Mouse (Mus musculus): Measurements from ENCODE around the gene Dpagt1.
"Not testable (repeated sequence)": the region's sequence is repeated elsewhere in the genome, so short reads cannot be mapped to it uniquely, and the experiment has no call there.

The Dpagt1 gene

GRCm38 (mm10) chr9:44325768-44326370 lies at the start of gene Dpagt1:
Gene Dpagt1 (plus strand): TSS chr9:44326019.
- DNase-seq, result no peak

GRCm38 (mm10) chr9:44283183-44283582 lies 42.6 kb upstream of the Dpagt1 start:
- no peak for DNase-seq

- no peak for DNase-seq
These were observed 39.5 kb upstream of the Dpagt1 start for GRCm38 (mm10) chr9:44286256-44286850.

GRCm38 (mm10) chr9:44287003-44287400 lies 38.8 kb upstream of the Dpagt1 start:
- no peak for DNase-seq

GRCm38 (mm10) chr9:44287401-44288075 lies 38.3 kb upstream of the Dpagt1 start:
- DNase-seq, result peak; percentile 24

GRCm38 (mm10) chr9:44288076-44288958 lies 37.5 kb upstream of the Dpagt1 start, which contains the start of gene Abcg4:
Gene Abcg4 (minus strand): TSS chr9:44288615.
- DNase-seq, result peak; percentile 50

GRCm38 (mm10) chr9:44288959-44289291 lies 36.9 kb upstream of the Dpagt1 start:
- no peak for DNase-seq

GRCm38 (mm10) chr9:44292490-44292889 lies 33.3 kb upstream of the Dpagt1 start:
- DNase-seq, result peak; percentile 73

GRCm38 (mm10) chr9:44300001-44300400 lies 25.8 kb upstream of the Dpagt1 start:
- not testable (repeated sequence) for DNase-seq

- DNase-seq, result peak; percentile 99
These were observed 20.2 kb upstream of the Dpagt1 start, which contains the start of gene Hinfp for GRCm38 (mm10) chr9:44305466-44306079. Gene Hinfp (minus strand): TSS chr9:44305671.

- no peak for DNase-seq
These were observed 19.3 kb upstream of the Dpagt1 start for GRCm38 (mm10) chr9:44306532-44306931.

GRCm38 (mm10) chr9:44307248-44307647 lies 18.6 kb upstream of the Dpagt1 start:
- DNase-seq, result no peak

GRCm38 (mm10) chr9:44309756-44310155 lies 16.1 kb upstream of the Dpagt1 start:
- DNase-seq, result no peak

GRCm38 (mm10) chr9:44310750-44311135 lies 15.1 kb upstream of the Dpagt1 start:
- no peak for DNase-seq

- DNase-seq, result peak; percentile 66
These were observed 14.4 kb upstream of the Dpagt1 start for GRCm38 (mm10) chr9:44311136-44312134.

- no peak for DNase-seq
These were observed 12.2 kb upstream of the Dpagt1 start for GRCm38 (mm10) chr9:44313476-44314256.

GRCm38 (mm10) chr9:44314257-44314547 lies 11.6 kb upstream of the Dpagt1 start:
- DNase-seq, result no peak

- DNase-seq, result no peak
These were observed 10.9 kb upstream of the Dpagt1 start for GRCm38 (mm10) chr9:44314910-44315309.

GRCm38 (mm10) chr9:44317452-44317851 lies 8.4 kb upstream of the Dpagt1 start:
- no peak for DNase-seq

- DNase-seq, result peak; percentile 69
These were observed 7.6 kb upstream of the Dpagt1 start for GRCm38 (mm10) chr9:44318076-44318825.
